Mouse (Mus musculus) kidney, postnatal 0 days (tissue): ENCODE results near the gene Wars2. TPM values are rescaled to one million over a fixed set of nuclear protein-coding genes. Genes with fewer than 3 reads are reported as not detected.

Source experiments
- ATAC-seq: fragments of 200-750 bp; cut with Nextera tagmentation; replicated peaks from 2 replicates; pipeline ENCODE4 v1.8.0; 2017; ENCODE audit warnings: low read depth, moderate number of reproducible peaks, moderate TSS enrichment, moderate library complexity; ENCODE audit not compliant: low FRiP score
- DNase-seq: peaks from one replicate; pipeline ENCODE4 v3.0.0-alpha.2; 2016; ENCODE audit warnings: low spot score
- H3K27ac ChIP-seq: fragments of 300-500 bp; sonication (generic); 2 replicates; pipeline ENCODE4 v1.5.1; 2014; ENCODE audit warnings: mild to moderate bottlenecking
- H3K27me3 ChIP-seq: fragments of 300-500 bp; sonication (generic); 2 replicates; pipeline ENCODE4 v1.6.1; 2014; ENCODE audit warnings: low read length, mixed read lengths; ENCODE audit not compliant: insufficient read depth
- H3K36me3 ChIP-seq: fragments of 300-500 bp; sonication (generic); 2 replicates; pipeline ENCODE4 v1.6.1; 2014; ENCODE audit warnings: low read length, mixed read lengths; ENCODE audit not compliant: insufficient read depth
- H3K4me1 ChIP-seq: fragments of 300-500 bp; sonication (generic); replicated peaks from 2 replicates; pipeline ENCODE4 v1.6.1; 2014; ENCODE audit warnings: antibody characterized with exemption, low read length, mixed read lengths; ENCODE audit not compliant: insufficient read depth
- H3K4me2 ChIP-seq: fragments of 300-500 bp; sonication (generic); 2 replicates; pipeline ENCODE4 v1.6.1; 2014; ENCODE audit warnings: mild to moderate bottlenecking, low read length, moderate library complexity, mixed read lengths
- H3K4me3 ChIP-seq: fragments of 300-500 bp; sonication (generic); replicated peaks from 2 replicates; pipeline ENCODE4 v1.5.1; 2014; ENCODE audit warnings: low read depth, low read length
- H3K9ac ChIP-seq: fragments of 300-500 bp; sonication (generic); 2 replicates; pipeline ENCODE4 v1.6.1; 2014; ENCODE audit warnings: low read depth, low read length
- H3K9me3 ChIP-seq: fragments of 300-500 bp; sonication (generic); replicated peaks from 2 replicates; pipeline ENCODE4 v1.6.1; 2016; ENCODE audit warnings: low read length, inconsistent platforms, mixed read lengths
- CTCF ChIP-seq: IDR thresholded peaks from 2 replicates; pipeline ENCODE4 v1.5.1; 2016; ENCODE audit warnings: antibody characterized with exemption, low read depth, mild to moderate bottlenecking, moderate library complexity
- WGBS: fragments of 180-500 bp; shearing (Covaris S2); extraction: QIAGEN DNeasy Blood & Tissue Kit; methylation state at CpG from one replicate; pipeline ENCODE4 v1.1.7; 2014; 5-methylcytosine and 5-hydroxymethylcytosine counted together
- polyA plus RNA-seq: library from polyadenylated mRNA; unstranded; fragments of >200 nt; fragmentation: Nextera tagmentation; extraction: Ambion mirVana; gene quantifications from 2 replicates; pipeline ENCODE4 v1.2.1, GENCODE M21; 2015

Gene Wars2
- polyA plus RNA-seq, 1 experiment from 2014 or later: 6.4 TPM

GRCm38 (mm10) chr3:99249551-99249870 lies 108.6 kb downstream of the Wars2 start:
- DNase-seq (no peak), ATAC-seq (no peak)
- no peaks in the 10 kb centered on the region for H3K9me3 ChIP-seq
- H3K36me3 ChIP-seq: no peaks in the 10 kb centered on the region
- H3K4me3 ChIP-seq: no peak overlapping the region
- 4% methylated on average over 11 of the region's 11 CpGs for WGBS
- H3K27ac ChIP-seq: no peak overlapping the region
- H3K9ac ChIP-seq: no peak overlapping the region
- H3K27me3 ChIP-seq: peaks cover 81% of the 10 kb centered on the region
- peaks cover 6% of the 10 kb centered on the region for H3K4me1 ChIP-seq
- no peak for TF ChIP-seq CTCF
- no peak overlapping the region for H3K4me2 ChIP-seq

GRCm38 (mm10) chr3:99249906-99250305 lies 109.0 kb downstream of the Wars2 start:
- Histone ChIP-seq H3K4me1 (peaks cover 6% of the 10 kb centered on the region), H3K27ac (no peak overlapping the region), H3K36me3 (no peaks in the 10 kb centered on the region), H3K27me3 (peaks cover 81% of the 10 kb centered on the region), H3K4me2 (no peak overlapping the region), H3K4me3 (no peak overlapping the region), H3K9me3 (no peaks in the 10 kb centered on the region), H3K9ac (no peak overlapping the region)
- DNase-seq: no peak
- ATAC-seq: no peak
- WGBS: 1% methylated on average over 6 of the region's 6 CpGs
- TF ChIP-seq CTCF: peak; percentile 33

DNA sequence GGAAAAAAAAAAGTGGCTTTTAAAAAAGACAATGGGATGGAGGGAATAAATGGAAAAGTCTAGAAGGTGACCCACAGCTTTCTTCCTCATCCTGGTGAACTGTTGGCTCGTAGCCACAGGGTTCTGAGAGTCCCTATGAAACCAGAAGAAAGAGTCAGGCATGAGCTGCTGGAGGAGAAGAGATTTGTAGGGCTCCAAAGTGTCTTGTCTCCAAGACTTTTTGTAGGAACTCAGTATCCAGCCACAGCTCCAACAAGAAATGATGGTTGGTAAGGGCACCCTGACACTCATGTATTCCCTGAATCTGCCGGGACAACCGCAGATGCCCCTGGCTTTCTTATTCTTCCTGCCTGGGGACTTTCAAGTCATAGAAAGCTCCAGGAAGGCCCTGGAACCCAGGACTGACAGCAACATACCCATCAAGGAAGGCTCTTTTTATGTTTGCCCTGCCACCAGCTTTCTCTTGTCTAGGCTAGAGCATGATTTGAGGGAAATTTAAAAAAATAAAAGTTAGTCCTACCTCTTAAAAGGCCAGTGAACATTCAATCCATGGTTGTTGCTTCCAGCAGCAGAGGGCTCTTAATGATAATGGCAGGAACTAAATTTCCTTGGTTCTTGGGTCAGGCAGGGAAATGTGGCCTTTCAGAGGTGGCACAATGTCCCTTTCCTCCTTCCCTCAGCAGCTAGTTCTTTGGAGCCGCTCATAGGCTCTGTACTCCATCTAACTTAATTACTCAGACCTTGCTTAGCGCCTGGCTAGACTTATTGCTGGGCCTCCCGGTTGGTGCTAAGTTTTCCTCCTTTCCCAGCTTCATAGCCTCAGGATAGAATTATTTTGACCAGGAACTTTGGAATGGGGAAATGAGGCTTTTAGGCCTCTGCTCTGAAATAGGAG lies 110.7 kb downstream of the Wars2 start:
- TF ChIP-seq CTCF: no peak
- H3K4me2 ChIP-seq: no peak overlapping the region
- H3K9me3 ChIP-seq: no peaks in the 10 kb centered on the region
- H3K27ac ChIP-seq: no peak overlapping the region
- H3K4me1 ChIP-seq: peaks cover 6% of the 10 kb centered on the region
- no peak overlapping the region for H3K9ac ChIP-seq
- ATAC-seq: no peak
- H3K4me3 ChIP-seq: no peak overlapping the region
- H3K27me3 ChIP-seq: peaks cover 84% of the 10 kb centered on the region
- WGBS: 12% methylated on average over 6 of the region's 6 CpGs
- H3K36me3 ChIP-seq: no peaks in the 10 kb centered on the region
- no peak for DNase-seq

GRCm38 (mm10) chr3:99252461-99253091 lies 111.7 kb downstream of the Wars2 start:
- WGBS: 3% methylated on average over 16 of the region's 16 CpGs
- no peak overlapping the region for H3K27ac ChIP-seq
- no peak overlapping the region; the same call in 1 of the 2 replicates for H3K4me3 ChIP-seq
- DNase-seq (no peak), ATAC-seq (no peak)
- peaks cover 87% of the 10 kb centered on the region for H3K27me3 ChIP-seq
- no peak for TF ChIP-seq CTCF
- H3K4me1 ChIP-seq: peaks cover 6% of the 10 kb centered on the region
- H3K36me3 ChIP-seq: no peaks in the 10 kb centered on the region
- H3K4me2 ChIP-seq: no peak overlapping the region
- H3K9ac ChIP-seq: no peak overlapping the region
- no peaks in the 10 kb centered on the region for H3K9me3 ChIP-seq

DNA sequence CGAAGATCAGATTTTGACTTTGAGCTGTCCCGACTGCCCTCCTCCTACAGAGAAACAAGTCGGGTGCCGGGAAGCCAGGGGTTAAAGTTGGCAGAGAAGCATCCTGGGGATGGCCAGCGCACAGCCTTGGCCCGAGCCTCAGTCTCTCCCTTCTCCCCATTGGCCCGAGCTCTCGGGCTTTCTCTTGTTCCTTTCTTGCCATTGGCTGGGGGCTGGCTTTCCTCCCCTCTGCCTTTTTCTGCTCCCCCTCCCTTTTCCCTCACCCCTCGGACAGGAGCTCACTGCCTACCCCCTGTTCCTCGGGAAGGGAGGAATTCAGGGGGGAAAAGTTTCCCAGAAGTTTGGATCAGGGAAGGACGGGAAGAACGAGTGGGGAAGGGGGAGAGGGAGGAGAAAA lies 112.2 kb downstream of the Wars2 start:
- no peak for TF ChIP-seq CTCF
- DNase-seq (no peak), ATAC-seq (no peak)
- peaks cover 6% of the 10 kb centered on the region for H3K4me1 ChIP-seq
- WGBS: 0% methylated on average over 12 of the region's 12 CpGs
- H3K27me3 ChIP-seq: peaks cover 87% of the 10 kb centered on the region
- H3K27ac ChIP-seq: no peak overlapping the region
- H3K4me2 ChIP-seq: peak overlapping the region; percentile 71; the same call in 1 of the 2 replicates
- H3K4me3 ChIP-seq: 0 out of 2 replicates have a peak overlapping the region, but pooled peaks have one; percentile 40
- no peaks in the 10 kb centered on the region for H3K36me3 ChIP-seq
- H3K9ac ChIP-seq: no peak overlapping the region
- H3K9me3 ChIP-seq: no peaks in the 10 kb centered on the region

DNA sequence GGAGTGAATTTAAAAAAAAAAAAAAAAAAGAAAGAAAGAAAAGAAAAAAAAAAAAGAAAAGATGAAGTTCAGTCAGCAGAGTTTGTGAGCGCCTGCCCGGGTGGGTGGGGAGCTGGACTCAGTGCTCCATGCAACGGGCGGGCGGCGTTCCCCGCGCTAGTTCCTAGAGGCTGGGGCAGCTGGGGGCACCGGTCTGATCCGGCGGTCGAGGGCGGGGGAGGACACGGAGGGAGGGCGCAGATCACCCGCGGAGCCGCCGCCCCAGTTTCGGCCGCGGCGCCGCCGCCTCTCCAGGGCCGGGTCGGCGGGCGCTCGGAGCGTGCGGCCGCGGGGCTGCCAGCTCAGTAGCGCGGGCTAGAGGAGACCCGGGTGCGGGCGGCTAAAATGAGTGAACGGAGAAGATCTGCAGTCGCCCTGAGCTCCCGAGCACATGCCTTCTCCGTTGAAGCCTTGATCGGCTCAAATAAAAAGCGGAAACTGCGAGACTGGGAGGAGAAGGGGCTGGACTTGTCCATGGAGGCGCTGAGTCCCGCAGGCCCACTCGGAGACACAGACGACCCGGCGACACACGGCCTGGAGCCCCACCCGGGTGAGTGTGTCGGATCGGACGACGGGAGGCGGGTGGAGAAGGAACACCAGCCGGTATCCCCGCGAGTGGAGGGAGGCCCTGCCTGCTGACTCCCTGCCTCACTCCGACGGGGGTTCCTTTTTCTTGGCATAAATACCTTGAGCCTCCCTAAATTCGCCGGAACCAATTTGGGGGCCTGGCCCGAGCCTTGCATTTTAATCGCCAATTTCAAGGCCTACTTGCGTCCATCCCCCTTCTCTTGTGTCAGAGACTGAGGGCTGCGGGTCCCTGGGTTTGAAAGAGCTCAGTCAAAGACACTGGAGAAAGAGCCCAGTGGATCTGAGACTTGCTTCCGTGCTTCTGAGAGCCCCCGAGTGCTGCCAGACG lies 112.9 kb downstream of the Wars2 start:
- DNase-seq (no peak), ATAC-seq (no peak)
- under 1% methylated on average over 73 of the region's 73 CpGs for WGBS
- Histone ChIP-seq H3K27me3 (peaks cover 87% of the 10 kb centered on the region), H3K36me3 (no peaks in the 10 kb centered on the region), H3K9me3 (no peaks in the 10 kb centered on the region), H3K4me3 (peak overlapping the region; percentile 40), H3K9ac (0 out of 2 replicates have a peak overlapping the region, but pooled peaks have one; percentile 9), H3K4me1 (peaks cover 6% of the 10 kb centered on the region), H3K27ac (no peak overlapping the region), H3K4me2 (peak overlapping the region; percentile 71)
- no peak for TF ChIP-seq CTCF
